Mouse (Mus musculus) retina, adult 2 months (tissue): ENCODE measurements around the gene Cbarp.

Source experiments
- DNase-seq: peaks from one replicate; pipeline ENCODE4 v3.0.0-alpha.2; 2012; ENCODE audit warnings: low read depth, low spot score

Gene Cbarp

DNA sequence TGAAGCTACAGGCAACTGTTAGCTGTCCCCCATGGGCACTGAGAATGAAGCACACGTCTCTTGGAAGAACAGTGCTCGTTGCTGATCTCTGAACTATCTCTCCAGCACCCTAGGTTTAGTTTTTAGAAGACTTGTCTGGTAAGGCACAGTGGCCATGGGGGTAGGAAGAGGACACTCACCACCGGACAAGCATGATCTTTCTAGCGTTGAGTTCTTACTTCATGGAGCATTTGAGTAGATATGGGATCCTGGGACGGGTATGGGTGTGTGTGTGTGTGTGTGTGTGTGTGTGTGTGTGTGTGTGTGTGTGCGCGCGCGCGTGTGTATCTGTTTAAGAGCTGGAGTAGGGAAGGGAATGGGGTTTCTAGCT is at the start of gene Cbarp:
Cbarp (minus strand) TSS at position 170 of the 370 bp plus-strand sequence.
- DNase-seq, result no peak

DNA sequence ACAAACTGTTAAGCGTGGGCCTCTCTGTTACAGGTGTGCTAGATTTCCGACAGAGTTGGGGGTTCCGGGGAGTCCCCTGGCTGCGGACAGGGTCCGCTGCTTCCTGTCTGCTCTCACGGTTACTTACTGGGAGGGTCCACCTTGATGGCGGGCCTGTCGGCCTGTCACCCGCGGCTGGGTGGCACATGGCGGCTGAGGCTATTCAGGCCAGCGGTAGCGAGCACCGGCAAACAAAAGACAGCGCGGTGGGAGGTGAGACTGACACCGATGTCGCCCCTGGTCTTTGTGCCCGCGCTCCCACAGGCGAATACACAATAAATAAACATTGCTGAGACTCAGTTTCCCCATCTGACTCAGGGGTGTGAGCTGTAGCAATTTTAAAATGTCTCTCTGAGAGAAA is 49.4 kb upstream of the Cbarp start:
- no peak for DNase-seq

DNA sequence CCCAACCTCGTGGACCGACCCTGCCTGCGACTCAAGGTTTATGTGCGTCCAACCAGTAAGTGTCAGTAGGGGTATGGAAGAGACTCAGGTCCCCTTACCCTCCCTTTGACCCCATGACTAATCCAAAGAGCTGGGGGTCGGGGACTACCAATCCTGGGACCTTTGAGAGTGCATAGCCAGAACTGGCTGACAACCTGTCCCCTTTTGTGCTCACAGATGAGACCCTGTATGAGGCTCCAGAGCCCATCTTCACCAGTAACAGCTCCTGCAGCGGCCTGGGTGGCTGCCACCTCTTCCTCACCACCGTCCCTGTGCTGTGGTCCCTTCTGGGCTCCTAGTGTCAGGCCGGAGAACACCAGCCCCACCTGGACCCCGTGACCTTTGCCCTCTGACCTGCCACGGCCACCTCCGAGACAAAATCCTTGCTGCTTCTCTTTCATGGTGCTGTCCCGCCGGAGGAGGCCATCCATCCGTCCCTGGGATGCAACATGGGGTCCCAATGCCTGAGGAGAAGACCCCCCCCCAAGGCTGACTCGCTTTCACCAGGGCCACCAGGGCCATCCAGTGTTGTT is 47.9 kb upstream of the Cbarp start:
- no peak for DNase-seq

DNA sequence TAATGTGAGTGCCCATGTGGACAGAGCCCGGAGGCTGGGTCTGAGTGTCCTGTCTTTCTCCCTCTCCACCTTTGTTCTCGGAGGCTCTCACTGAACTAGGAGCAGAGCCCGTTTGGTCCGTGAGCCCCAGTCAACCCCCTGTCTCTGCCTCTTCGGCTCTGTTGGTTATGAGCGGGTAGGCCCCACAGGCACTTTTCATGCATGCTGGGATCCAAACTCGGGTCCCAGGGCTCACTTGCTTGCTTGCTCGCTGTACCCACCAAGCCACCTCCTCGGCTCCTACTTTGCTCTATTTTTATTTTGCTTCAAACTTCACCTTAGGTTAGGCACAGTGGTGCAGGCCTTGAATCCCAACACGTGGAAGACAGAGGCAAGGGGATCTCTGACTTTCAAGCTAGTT is 47.1 kb upstream of the Cbarp start:
- no peak for DNase-seq

DNA sequence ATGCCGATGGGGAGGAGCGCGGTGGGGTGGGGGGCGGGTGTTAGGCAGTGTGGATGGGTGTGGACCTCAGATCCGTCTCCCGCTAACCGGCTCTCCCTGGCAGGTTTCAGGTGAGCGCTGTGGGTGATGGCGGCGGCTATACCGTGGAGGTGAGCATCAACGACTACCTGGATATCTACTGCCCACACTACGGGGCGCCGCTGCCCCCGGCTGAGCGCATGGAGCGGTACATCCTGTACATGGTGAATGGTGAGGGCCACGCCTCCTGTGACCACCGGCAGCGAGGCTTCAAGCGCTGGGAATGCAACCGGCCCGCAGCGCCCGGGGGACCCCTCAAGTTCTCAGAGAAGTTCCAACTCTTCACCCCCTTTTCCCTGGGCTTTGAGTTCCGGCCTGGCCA is 46.0 kb upstream of the Cbarp start:
- no peak for DNase-seq

DNA sequence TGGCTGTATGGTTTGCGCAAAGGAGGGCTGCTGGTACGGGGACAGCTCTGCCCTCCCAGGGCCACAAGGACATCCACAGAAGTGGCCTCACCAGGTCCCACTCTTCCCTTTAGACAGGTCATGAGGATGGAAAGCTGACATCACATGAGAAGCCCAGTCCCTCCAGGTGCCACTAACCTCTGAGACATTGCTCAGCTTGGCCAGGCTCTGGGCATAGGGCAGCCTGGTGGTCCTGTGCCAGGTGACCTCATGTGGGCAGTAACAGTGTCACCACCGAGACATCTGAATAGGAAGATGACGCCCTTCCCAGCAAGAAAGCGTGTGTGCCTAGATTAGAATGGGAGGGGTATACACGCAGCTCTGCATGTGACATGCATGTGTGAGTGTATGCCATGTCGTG is 41.9 kb upstream of the Cbarp start:
- DNase-seq, result no peak

DNA sequence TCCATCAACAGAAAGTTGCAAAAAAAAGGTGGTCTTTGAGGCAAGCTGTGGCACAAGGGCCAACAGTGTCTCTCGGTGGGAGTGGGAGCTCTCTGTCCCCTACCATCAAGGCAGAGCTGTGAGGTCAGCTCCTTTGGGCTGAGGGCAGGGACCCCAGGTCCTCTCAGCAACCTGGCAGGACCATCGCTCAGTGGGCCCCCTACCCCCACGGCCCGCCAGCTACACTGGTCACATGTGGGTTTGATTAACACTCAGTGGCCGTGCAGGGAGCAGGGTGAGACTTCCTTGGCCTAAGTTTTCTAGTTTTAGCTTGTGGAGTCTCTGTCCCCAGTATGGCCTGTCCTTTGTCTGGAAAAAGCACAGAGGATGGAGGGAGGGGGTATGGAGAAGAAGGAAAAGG is 40.2 kb upstream of the Cbarp start:
- DNase-seq, result no peak

DNA sequence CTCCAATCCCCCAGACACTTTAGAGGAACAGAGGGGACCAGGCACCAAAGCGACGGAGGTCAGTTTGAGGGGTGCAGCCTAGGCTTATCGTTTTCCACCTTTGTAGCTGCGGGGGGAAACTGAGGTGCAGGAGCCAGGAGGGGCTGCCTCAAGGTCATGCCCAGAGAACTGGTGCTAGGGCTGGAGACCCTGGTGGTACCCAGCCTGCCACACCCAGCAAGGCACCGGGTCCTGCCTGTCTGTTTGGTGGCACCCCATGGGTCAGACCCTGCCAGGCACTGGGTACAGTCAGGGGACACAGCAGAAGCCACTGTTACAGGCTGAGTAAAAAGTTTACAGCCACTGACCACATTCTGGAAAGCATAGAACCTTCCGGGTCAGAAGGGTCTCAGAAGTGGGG is 39.7 kb upstream of the Cbarp start:
- DNase-seq, result no peak

DNA sequence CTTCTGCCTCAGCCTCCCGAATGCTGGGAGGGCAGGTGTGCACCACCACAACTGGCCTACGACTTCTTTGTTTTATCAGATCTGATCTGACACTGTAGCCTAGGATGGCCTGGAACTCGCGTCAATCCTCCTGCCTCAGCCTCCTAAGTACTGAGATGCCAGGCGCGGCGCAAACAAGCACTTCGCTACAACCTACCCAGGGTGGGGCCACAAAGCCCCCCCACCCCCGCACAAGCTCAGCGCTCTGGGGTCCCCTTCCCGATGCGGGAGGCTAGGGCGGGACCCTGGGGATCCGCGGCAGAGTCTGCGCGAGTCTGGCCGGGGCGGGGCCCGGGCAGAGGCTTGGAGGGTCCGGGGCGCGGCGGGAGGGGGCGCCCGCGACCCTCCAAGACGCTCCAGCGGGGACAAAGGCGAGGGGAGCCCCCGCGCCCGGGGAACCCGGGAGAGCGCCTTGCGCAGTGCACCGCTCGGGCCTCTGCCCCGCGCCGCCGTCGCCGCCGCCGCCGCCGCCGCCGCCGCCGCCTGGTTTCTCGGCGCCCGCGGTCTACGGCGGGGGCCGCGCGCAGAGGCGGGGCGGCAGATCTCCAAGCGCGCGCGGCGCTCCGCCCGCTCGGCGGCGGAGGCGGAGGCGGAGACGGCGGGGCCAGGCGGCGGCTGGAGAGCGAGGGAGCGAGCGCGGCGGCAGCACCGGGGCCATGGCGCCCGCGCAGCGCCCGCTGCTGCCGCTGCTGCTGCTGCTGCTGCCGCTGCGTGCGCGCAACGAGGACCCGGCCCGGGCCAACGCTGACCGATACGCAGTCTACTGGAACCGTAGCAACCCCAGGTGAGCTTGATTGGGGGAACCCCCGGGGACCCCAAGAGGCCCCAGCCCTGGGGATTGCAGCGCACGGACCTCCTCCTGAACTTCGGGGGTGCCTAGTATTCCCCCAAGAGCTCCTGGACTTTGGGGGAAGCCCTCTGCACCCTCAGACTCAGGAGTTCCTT is 38.7 kb upstream of the Cbarp start, which contains the start of gene Efna2:
Efna2 (plus strand) TSS at position 415 of the 984 bp plus-strand sequence.
- DNase-seq, result no peak

DNA sequence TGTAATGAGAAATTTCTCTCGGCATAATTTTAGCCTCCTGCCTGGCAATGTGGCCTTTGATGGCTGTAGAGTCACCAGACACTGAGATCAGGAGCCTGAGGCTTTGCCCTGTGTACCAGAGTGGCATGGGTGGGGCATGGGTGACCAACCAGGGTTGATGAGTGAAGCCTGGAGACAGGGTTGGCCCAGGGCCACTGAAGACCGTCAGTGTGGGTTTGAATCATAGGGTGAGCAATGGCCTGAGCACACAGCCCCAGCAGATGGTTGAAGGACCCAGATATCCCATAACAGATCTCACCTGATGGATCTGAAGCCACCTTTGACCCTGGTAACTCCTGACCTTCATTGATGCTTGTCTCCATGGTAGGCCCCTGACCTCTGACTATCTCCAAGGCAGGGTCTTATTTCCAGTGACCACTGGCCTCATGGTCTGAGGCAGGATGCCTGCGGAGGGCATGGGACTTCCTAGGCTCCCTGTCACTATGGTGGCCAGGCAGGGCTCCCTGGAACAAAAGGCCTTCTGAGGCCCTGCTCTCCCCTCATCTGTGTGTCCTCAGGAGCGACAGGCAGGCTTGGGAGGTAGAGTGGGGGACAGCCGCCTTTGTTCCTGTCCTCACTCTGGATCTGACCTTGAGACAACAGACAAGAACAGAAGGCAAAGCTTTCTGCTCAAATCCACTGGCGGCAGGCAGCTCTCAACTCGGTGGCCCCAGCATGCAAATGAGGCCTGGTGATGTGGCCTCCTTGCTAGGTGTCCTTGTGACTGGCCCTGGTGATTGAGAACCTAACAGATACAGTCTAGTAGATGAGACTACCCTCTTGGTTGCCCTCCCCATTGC is 37.0 kb upstream of the Cbarp start:
- DNase-seq, result no peak

DNA sequence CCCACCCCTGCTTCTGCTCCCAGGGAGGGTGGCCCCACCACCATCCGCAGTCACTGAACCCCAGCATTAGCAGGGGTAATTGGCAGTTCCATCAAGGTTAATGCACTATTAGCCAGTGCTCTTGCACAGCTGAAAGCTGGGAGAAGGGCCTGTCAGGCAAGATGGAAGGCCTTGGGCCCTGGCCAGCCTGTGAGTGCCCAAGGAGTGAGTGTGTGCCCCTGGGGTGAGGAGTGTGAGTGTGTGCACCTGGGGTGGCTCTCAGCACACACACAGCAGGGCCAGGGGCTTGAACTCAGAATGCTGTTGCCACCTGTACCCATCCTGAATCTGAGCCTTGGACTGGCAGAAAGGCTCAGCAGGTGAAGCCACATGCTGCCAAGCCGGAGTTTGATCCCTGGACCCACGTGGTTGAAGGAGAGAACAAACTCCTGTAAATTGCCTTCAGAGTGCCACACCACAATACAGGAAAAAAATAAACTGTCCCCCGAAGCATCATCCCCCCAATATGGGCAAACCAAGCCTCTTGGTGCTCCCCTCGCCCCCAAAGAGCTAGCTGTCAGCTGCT is 35.7 kb upstream of the Cbarp start:
- DNase-seq, result no peak

DNA sequence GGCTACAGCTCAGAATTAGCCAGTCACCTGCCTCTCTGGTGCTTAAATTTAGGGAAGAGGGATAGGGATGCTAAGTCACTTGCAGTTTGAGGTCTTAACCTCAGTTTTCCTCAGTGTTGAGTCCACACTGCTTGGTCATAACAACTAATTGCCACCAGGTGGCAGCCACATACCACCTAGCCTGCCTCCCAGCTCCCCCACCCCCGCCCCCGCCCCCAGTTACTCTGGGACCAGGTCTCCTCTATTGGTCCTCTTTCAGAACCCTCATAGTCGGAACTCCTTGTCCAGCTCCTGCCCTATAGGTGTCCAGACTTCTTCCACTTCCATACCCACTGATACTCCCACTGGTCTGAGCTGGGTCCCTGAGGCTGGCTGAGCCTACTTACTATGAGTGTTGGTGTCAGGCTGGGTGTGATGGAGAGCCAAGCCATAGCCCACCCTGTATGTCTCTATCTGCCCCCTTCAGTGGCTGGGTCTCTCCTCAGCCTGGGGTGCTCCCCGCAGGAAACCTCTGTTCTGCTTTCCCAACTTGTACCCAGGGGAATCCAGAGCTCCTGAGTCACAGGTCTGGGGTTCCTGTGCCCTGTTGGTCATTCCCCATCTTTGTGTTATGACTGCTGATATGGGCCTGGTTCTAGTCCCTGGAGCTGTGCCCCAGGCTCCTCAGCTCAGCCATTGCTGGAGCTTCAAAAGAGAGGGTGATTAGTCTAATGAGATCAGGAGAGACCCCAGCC is 35.1 kb upstream of the Cbarp start:
- no peak for DNase-seq

DNA sequence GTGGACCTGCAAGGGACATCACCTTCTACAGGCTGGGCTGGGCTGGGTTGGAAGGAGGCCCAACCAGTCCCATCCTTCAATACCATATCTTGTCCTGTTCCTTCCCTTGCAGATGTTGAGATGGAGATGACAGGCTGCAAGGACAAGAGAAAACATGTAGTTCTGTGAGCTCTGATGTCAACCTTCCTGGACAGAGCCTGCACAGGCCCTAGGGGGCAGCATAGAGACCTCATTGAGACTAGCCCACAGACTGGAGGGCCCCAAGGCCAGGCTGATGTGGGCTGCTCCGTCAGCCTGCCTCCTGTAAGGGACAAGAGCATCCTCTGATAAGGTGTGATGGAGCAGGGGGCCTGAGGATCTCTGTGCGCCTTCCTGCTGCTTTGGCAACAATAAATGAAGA is 34.1 kb upstream of the Cbarp start:
- DNase-seq, result no peak

DNA sequence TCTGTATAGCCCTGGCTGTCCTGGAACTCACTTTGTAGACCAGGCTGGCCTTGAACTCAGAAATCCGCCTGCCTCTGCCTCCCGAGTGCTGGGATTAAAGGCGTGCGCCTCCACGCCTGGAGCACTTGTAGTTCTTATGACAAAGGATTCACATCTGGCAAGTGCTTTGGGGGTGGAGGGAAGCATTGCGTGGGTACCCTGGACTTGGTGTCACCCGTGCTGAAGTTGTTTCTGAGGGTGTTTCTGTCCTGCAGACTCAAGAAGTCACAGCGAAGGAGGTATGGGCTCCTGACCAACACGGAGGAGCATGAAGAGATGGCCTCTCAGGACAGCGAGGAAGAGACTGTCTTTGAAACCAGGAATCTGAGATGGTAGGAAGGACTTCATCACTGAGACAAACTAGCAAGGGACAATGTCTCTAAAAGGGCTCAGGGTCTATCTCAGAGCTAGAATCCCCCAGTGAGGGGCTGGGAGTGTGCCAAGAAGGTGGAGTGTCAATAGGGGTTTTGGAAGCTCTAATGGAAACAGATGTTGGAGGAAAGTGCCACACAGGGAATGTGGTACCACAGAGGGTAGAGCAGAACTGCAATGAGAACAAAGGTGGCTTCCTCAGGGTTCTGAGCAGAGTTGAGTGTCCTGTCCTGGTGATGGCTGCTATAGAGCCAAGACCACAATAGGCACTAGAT is 33.5 kb upstream of the Cbarp start:
- no peak for DNase-seq

DNA sequence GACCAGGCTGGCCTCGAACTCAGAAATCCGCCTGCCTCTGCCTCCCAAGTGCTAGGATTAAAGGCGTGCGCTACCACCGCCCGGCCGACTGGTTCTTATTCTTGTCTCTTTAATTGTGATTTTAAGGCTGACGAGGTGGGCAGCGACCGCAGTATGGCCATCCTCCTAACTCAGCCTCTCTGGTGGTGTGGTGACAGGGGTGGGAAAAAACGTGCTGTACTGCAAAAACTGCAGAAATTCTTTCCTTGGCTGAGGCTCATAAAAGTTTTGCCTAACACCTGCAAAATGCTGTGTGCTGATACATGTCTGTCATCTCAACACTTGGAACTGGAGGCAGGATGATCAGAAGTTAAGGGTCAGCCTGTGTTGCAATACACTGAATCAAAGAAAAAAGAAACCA is 32.7 kb upstream of the Cbarp start:
- no peak for DNase-seq

DNA sequence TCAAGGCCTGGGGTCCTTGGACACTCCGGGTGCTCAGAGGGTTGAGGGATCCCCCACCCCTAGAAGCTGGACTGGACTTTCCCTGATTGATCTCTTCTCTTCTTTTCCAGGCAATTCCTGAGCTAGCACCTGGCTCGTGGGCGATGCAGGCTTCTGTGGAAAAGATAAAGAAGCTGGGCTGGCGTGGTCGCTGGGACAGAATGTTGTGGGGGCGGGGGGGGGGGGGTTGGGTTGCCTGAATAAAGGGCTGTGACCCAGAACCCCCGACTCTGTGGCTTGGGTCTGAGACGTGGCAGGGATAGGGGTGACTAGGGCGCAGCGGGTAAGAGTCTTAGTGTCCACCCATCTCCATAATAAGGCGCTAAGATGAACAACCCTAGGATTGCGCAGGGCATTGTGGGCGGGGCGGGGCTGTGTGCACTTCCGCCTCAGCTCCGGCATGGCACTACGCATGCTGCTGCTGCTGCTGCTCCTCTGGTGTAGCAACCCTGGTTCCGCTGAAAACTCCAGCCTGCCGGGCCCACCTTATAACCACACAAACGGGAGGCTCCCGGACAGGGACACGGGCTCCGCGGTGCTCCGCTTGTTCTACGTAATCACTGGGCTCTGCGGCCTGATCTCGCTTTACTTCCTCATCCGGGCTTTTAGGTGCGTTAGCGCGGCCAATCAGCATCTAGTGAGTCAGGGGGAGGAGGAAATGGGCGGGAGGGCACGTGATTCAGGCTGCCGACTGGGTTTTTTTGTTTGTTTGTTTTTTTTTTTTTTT is 32.1 kb upstream of the Cbarp start, which contains the start of gene 1600002K03Rik:
1600002K03Rik (plus strand) TSS at position 418 of the 766 bp plus-strand sequence.
- no peak for DNase-seq

DNA sequence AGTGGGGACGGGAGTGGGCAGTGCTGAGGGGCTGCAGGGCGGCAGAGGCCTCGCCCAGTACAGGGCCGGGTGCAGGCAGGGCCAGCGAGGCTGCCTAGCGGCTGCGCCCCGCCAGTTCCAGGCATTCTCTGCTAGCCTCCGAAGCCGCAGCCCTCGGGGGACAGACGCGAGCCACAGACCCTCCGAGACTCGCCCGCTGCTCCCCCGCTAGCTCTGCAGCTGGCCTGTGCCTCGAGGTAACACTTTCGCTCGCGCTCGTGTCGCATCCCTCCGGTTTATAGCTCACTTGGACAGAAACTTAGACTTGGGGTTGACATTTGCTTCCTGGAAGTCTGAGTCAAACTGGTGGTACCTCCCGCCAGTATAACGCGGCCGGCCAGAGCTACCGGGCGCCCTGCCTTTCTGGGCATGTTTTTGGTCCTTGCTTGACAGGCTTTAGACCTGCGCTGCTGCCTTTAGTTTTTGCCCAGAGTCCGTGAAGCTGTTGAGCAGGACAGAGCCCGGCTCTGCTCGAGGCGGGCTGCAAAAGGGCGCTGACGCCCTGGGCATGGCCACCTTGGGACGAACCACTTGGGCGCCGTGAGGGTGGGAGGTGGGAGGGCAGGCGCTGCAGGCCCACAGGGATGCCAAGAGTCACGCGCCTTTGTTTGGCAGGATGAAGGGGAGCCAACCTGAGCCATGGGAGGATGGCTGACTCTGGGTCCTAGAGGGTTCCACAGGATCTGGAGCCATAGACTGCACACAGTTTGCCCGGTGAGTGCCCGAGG is 31.3 kb upstream of the Cbarp start:
- no peak for DNase-seq

DNA sequence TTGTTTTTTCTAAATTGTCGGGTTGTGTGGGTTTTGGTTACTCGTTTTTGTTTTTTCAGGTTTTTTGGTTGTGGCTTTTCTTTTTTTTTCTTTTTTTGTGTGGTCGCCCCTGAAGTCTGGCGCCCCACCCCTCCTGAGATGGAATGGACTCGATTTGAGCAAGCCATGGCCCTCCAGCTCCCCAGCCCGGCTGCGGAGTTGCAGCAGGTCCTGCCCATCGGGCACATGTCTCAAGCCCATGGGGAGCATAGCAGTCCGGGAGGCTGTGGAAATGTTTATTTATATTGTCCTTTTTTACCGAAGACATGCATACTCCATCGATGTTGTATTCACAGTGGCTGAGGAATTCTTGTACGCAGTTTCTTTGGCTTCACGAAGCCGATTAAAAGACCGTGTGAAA is 30.6 kb upstream of the Cbarp start:
- DNase-seq, result no peak

DNA sequence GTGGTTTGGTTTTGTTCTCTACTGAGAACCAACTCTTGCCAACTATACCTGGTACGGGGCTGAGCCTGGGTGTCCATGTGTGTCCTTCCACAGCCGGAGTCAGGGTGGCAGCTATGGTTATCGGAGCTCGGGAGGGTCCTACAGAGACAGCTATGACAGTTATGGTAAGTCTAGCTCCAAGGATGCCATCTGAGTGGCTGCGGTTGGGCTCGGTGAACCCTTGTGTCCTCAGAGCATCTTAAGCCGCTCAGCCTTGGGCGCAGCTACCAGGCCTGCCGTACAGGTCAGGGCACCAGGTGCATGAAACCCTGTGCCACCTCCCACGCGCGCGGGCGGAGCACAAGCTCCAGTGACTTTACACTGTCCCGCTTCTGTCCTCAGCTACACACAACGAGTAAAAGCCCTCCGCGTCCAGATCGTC is 30.0 kb upstream of the Cbarp start:
- no peak for DNase-seq
